Mouse (Mus musculus) liver, adult (tissue): ENCODE measurements around the gene Faf1.

Experiments
- GATA4 ChIP-seq: IDR thresholded peaks from 2 replicates; pipeline ENCODE4 v1.6.1; 2014; ENCODE audit warnings: mild to moderate bottlenecking, low read length; ENCODE audit not compliant: insufficient replicate concordance

Faf1 gene

GRCm38 (mm10) chr4:109703568-109703967 is 27.2 kb downstream of the Faf1 start:
- TF ChIP-seq GATA4 = no peak

GRCm38 (mm10) chr4:109705349-109705748 is 29.0 kb downstream of the Faf1 start:
- TF ChIP-seq GATA4 = no peak

GRCm38 (mm10) chr4:109719281-109719680 is 42.9 kb downstream of the Faf1 start:
- no peak for TF ChIP-seq GATA4

- no peak for TF ChIP-seq GATA4
Measured at GRCm38 (mm10) chr4:109729281-109729680, 52.9 kb downstream of the Faf1 start.

GRCm38 (mm10) chr4:109735754-109736153 is 59.4 kb downstream of the Faf1 start:
- no peak for TF ChIP-seq GATA4

GRCm38 (mm10) chr4:109743984-109744383 is 67.6 kb downstream of the Faf1 start:
- no peak for TF ChIP-seq GATA4

- TF ChIP-seq GATA4 = no peak
Measured at GRCm38 (mm10) chr4:109759031-109759430, 82.6 kb downstream of the Faf1 start.

GRCm38 (mm10) chr4:109759901-109760300 is 83.5 kb downstream of the Faf1 start:
- no peak for TF ChIP-seq GATA4

GRCm38 (mm10) chr4:109760501-109760900 is 84.1 kb downstream of the Faf1 start:
- TF ChIP-seq GATA4 = no peak

- TF ChIP-seq GATA4 = no peak
Measured at GRCm38 (mm10) chr4:109762768-109763501, 86.5 kb downstream of the Faf1 start.

- TF ChIP-seq GATA4 = no peak
Measured at GRCm38 (mm10) chr4:109769071-109769470, 92.7 kb downstream of the Faf1 start.

GRCm38 (mm10) chr4:109782577-109783114 is 106.3 kb downstream of the Faf1 start:
- TF ChIP-seq GATA4 = no peak

- no peak for TF ChIP-seq GATA4
Measured at GRCm38 (mm10) chr4:109789347-109790001, 113.1 kb downstream of the Faf1 start.

GRCm38 (mm10) chr4:109792331-109792730 is 115.9 kb downstream of the Faf1 start:
- TF ChIP-seq GATA4 = no peak

- TF ChIP-seq GATA4 = no peak
Measured at GRCm38 (mm10) chr4:109793072-109793471, 116.7 kb downstream of the Faf1 start.

GRCm38 (mm10) chr4:109797511-109798182 is 121.3 kb downstream of the Faf1 start:
- TF ChIP-seq GATA4 = no peak
